13 mouse cellular contexts compared by ENCODE assay signal in the genomic region with DNA sequence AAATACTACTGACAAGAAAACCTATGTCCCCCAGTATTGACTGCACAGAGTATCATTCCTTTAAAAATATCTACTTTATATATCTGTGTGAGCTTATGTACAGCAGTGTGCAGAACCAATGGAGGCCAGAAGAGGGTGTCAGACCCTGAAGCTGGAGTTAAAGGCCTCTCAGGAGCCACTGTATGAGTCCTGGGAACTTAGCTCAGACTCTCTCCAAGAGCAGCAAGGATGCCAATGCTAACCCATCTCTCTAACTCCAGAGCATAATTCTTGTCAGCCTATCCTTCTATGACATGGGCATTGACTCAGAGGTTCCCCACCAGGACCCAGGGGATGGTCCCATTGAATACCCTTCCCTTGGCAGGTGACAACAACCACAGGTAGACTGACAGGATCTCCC.
"Had no signal": no experiment of that assay in that cellular context is flagged by ENCODE, and none has a peak within 500 bp of the region (broad histone marks: within the 10 kb centered on the region; RNA-seq: fewer than 3 reads in every experiment).

No protein-coding gene starts in this region.

- H3K4me2 ChIP-seq: liver, embryonic 13.5 days; liver, embryonic 15.5 days; lung, embryonic 15.5 days; midbrain, embryonic 13.5 days; midbrain, embryonic 15.5 days; neural tube, embryonic 12.5 days; stomach, embryonic 15.5 days had no signal

- H3K9me3 ChIP-seq: liver, embryonic 13.5 days; liver, embryonic 15.5 days; lung, embryonic 15.5 days; midbrain, embryonic 13.5 days; midbrain, embryonic 15.5 days; neural tube, embryonic 12.5 days; stomach, embryonic 15.5 days had no signal

- H3K4me3 ChIP-seq: liver, embryonic 13.5 days; liver, embryonic 15.5 days; lung, embryonic 15.5 days; megakaryocyte, embryonic 14.5 days; midbrain, embryonic 13.5 days; midbrain, embryonic 15.5 days; neural tube, embryonic 12.5 days; stomach, embryonic 15.5 days had no signal

- H3K9ac ChIP-seq: liver, embryonic 13.5 days; liver, embryonic 15.5 days; liver, postnatal 0 days; lung, embryonic 15.5 days; midbrain, embryonic 13.5 days; midbrain, embryonic 15.5 days; neural tube, embryonic 12.5 days; stomach, embryonic 15.5 days had no signal

- H3K27ac ChIP-seq: liver, embryonic 13.5 days; liver, embryonic 15.5 days; lung, embryonic 15.5 days; macrophage; midbrain, embryonic 13.5 days; midbrain, embryonic 15.5 days; neural tube, embryonic 12.5 days; stomach, embryonic 15.5 days; stomach, postnatal 0 days had no signal

- ATAC-seq: liver, postnatal 0 days; lung, postnatal 0 days; midbrain, embryonic 13.5 days; midbrain, embryonic 15.5 days had no signal

- H3K27me3 ChIP-seq: liver, embryonic 13.5 days; liver, embryonic 15.5 days; lung, embryonic 15.5 days; megakaryocyte, embryonic 14.5 days; midbrain, embryonic 13.5 days; midbrain, embryonic 15.5 days; neural tube, embryonic 12.5 days; stomach, embryonic 15.5 days had no signal

- DNase-seq: liver, embryonic 13.5 days; lung, adult 2 months had no signal

- H3K36me3 ChIP-seq: liver, embryonic 13.5 days; liver, embryonic 15.5 days; lung, embryonic 15.5 days; midbrain, embryonic 15.5 days; neural tube, embryonic 12.5 days; stomach, embryonic 15.5 days had no signal

- H3K4me1 ChIP-seq: liver, embryonic 13.5 days; liver, embryonic 15.5 days; lung, embryonic 15.5 days; megakaryocyte, embryonic 14.5 days; midbrain, embryonic 15.5 days; neural tube, embryonic 12.5 days; stomach, embryonic 15.5 days had no signal
